Mouse (Mus musculus): Measurements from ENCODE around the gene Gm42878. TPM values are rescaled to one million over a fixed set of nuclear protein-coding genes. Genes with fewer than 3 reads are reported as not detected.

Gene Gm42878
- not detected for polyA plus RNA-seq (2014; fragmentation: Illumina TruSeq; extraction: RNeasy Lipid Tissue Mini Kit (QIAGEN cat#74804); ENCODE audit: low read depth, low replicate concordance)

GRCm38 (mm10) chr5:121544910-121545792, at the start of gene Gm42878, which contains the start of gene Adam1a:
Gene Gm42878 (minus strand): TSS chr5:121545482.
Gene Adam1a (minus strand): TSS chr5:121545482.

GRCm38 (mm10) chr5:121593451-121594401, 48.4 kb upstream of the Gm42878 start, which contains the start of gene Aldh2:
Gene Aldh2 (minus strand): TSS chr5:121593824.

GRCm38 (mm10) chr5:121545793-121546529, 679 bp upstream of the Gm42878 start, which contains the start of gene Mapkapk5:
Gene Mapkapk5 (minus strand): TSS chr5:121545905.

GRCm38 (mm10) chr5:121503231-121503630, 42.1 kb downstream of the Gm42878 start, which contains the start of gene Adam1b:
Gene Adam1b (minus strand): TSS chr5:121503435.

Other genes with a start within 250 kb of the Gm42878 start
- gene Trafd1, start 159.8 kb downstream of the Gm42878 start, polyA plus RNA-seq (2014; fragmentation: Illumina TruSeq; extraction: RNeasy Lipid Tissue Mini Kit (QIAGEN cat#74804); ENCODE audit: low read depth, low replicate concordance): 72.0 TPM
- gene Naa25, start 147.5 kb downstream of the Gm42878 start, polyA plus RNA-seq (2014; fragmentation: Illumina TruSeq; extraction: RNeasy Lipid Tissue Mini Kit (QIAGEN cat#74804); ENCODE audit: low read depth, low replicate concordance): 15.9 TPM
- 8.3 TPM for gene Tmem116, start 93.6 kb downstream of the Gm42878 start, polyA plus RNA-seq (2014; fragmentation: Illumina TruSeq; extraction: RNeasy Lipid Tissue Mini Kit (QIAGEN cat#74804); ENCODE audit: low read depth, low replicate concordance)
- gene Erp29, start 93.0 kb downstream of the Gm42878 start, polyA plus RNA-seq (2014; fragmentation: Illumina TruSeq; extraction: RNeasy Lipid Tissue Mini Kit (QIAGEN cat#74804); ENCODE audit: low read depth, low replicate concordance): 85.9 TPM
- gene Adam1b, start 42.0 kb downstream of the Gm42878 start, polyA plus RNA-seq (2014; fragmentation: Illumina TruSeq; extraction: RNeasy Lipid Tissue Mini Kit (QIAGEN cat#74804); ENCODE audit: low read depth, low replicate concordance): not detected
- 4.3 TPM for gene Adam1a, start within 50 bp of the Gm42878 start, polyA plus RNA-seq (2014; fragmentation: Illumina TruSeq; extraction: RNeasy Lipid Tissue Mini Kit (QIAGEN cat#74804); ENCODE audit: low read depth, low replicate concordance)
- 107 TPM for gene Mapkapk5, start 423 bp upstream of the Gm42878 start, polyA plus RNA-seq (2014; fragmentation: Illumina TruSeq; extraction: RNeasy Lipid Tissue Mini Kit (QIAGEN cat#74804); ENCODE audit: low read depth, low replicate concordance)
- gene Aldh2, start 48.3 kb upstream of the Gm42878 start, polyA plus RNA-seq (2014; fragmentation: Illumina TruSeq; extraction: RNeasy Lipid Tissue Mini Kit (QIAGEN cat#74804); ENCODE audit: low read depth, low replicate concordance): 503 TPM
- gene Acad12, start 73.5 kb upstream of the Gm42878 start, polyA plus RNA-seq (2014; fragmentation: Illumina TruSeq; extraction: RNeasy Lipid Tissue Mini Kit (QIAGEN cat#74804); ENCODE audit: low read depth, low replicate concordance): 99.9 TPM
- 4.5 TPM for gene Acad10, start 115.0 kb upstream of the Gm42878 start, polyA plus RNA-seq (2014; fragmentation: Illumina TruSeq; extraction: RNeasy Lipid Tissue Mini Kit (QIAGEN cat#74804); ENCODE audit: low read depth, low replicate concordance)
- gene Brap, start 115.1 kb upstream of the Gm42878 start, polyA plus RNA-seq (2014; fragmentation: Illumina TruSeq; extraction: RNeasy Lipid Tissue Mini Kit (QIAGEN cat#74804); ENCODE audit: low read depth, low replicate concordance): 27.0 TPM
- 97.6 TPM for gene Atxn2, start 165.9 kb upstream of the Gm42878 start, polyA plus RNA-seq (2014; fragmentation: Illumina TruSeq; extraction: RNeasy Lipid Tissue Mini Kit (QIAGEN cat#74804); ENCODE audit: low read depth, low replicate concordance)